Mouse (Mus musculus) liver, postnatal 0 days (tissue): ENCODE measurements around the gene 2010111I01Rik.

Source experiments
- CTCF ChIP-seq: sonication (generic); IDR thresholded peaks from 2 replicates; pipeline ENCODE4 v1.5.1; 2016; ENCODE audit warnings: antibody characterized with exemption, low read depth
- EP300 ChIP-seq: IDR thresholded peaks from 2 replicates; pipeline ENCODE4 v1.6.1; 2016; ENCODE audit warnings: antibody characterized with exemption, low read depth, mild to moderate bottlenecking

DNA sequence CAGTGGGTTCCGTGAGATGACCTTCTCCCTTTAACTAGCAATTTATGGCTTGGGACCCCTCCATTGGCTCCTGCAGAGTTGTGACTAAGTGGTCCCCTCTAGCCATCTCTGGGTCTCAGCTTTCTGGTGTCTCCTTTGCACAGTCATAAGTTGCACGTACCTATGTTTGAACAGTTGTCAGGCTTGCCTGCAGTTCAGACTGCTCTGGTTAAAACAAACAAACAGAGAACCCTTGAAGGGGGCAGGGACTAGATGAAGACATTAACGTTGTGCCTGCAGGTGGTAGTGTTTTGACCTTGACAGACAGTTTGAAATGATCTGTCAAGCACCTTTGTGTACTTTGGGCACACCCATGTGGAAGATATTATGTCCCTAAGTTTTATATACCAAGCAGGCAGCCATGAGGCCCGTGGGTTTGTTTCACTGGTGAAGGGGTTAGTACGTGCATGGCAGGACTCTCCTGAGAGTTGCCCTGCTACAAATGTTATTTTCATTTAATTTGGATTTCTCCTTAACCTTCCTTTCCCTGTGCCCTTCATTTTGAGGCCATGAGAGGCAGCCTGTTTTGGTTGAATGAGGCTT, 118.0 kb downstream of the 2010111I01Rik start:
- TF ChIP-seq EP300 = no peak
- TF ChIP-seq CTCF = no peak
